11 mouse cellular contexts compared by ENCODE assay signal in genomic region chr10:58663868-58664267, GRCm38 (mm10). TPM values are rescaled to one million over a fixed set of nuclear protein-coding genes. Genes with fewer than 3 reads are reported as not detected.
A peak's percentile ranks its signal among the peaks of the same experiment; 100 is the strongest.
DNase-seq lines count a peak whose midpoint lies in the region; ATAC-seq and TF ChIP-seq lines count a peak whose summit lies in the region.
"Had no signal": no experiment of that assay in that cellular context is flagged by ENCODE, and none has a peak within 500 bp of the region (broad histone marks: within the 10 kb centered on the region; RNA-seq: fewer than 3 reads in every experiment).

No protein-coding gene starts in this region.

- no peaks in the 10 kb centered on the region for H3K4me1 ChIP-seq in kidney, adult 2 months (ENCODE audit: control insufficient read depth, insufficient read depth, low read length)
- no peaks in the 10 kb centered on the region for H3K4me1 ChIP-seq in kidney, embryonic 16.5 days (ENCODE audit: insufficient read depth, low read length)
- no peaks in the 10 kb centered on the region; the same call in 1 of the 2 replicates for H3K4me1 ChIP-seq in hindbrain, postnatal 0 days (ENCODE audit: insufficient read depth, low read length)
- H3K4me1 ChIP-seq: liver, embryonic 15.5 days had no signal

- no peak overlapping the region for H3K4me3 ChIP-seq in kidney, adult 2 months (ENCODE audit: insufficient read depth, low read depth, low read length)
- H3K4me3 ChIP-seq in kidney, embryonic 16.5 days (ENCODE audit: low read length), result no peak overlapping the region
- no peak overlapping the region for H3K4me3 ChIP-seq in hindbrain, postnatal 0 days (ENCODE audit: low read length)
- H3K4me3 ChIP-seq: liver, embryonic 15.5 days had no signal

- no peak overlapping the region for H3K27ac ChIP-seq in kidney, adult 2 months (ENCODE audit: insufficient read depth, low read depth, low read length)
- H3K27ac ChIP-seq in kidney, embryonic 16.5 days (ENCODE audit: low read length), result no peak overlapping the region
- peak overlapping the region; percentile 32; the same call in 1 of the 2 replicates for H3K27ac ChIP-seq in hindbrain, postnatal 0 days
- H3K27ac ChIP-seq: liver, embryonic 15.5 days had no signal

- H3K4me2 ChIP-seq in kidney, embryonic 16.5 days (replicated peaks; ENCODE audit: low read depth, low read length), result no peak overlapping the region
- H3K4me2 ChIP-seq in hindbrain, postnatal 0 days (ENCODE audit: low read depth, low read length), result no peak overlapping the region
- H3K4me2 ChIP-seq: liver, embryonic 15.5 days had no signal

- H3K36me3 ChIP-seq in kidney, adult 2 months (ENCODE audit: control insufficient read depth, insufficient read depth, low read length), result no peaks in the 10 kb centered on the region
- no peaks in the 10 kb centered on the region for H3K36me3 ChIP-seq in kidney, embryonic 16.5 days (ENCODE audit: insufficient read depth, low read length)
- no peaks in the 10 kb centered on the region for H3K36me3 ChIP-seq in hindbrain, postnatal 0 days (ENCODE audit: insufficient read depth, low read length)
- H3K36me3 ChIP-seq: liver, embryonic 15.5 days had no signal

- no peak for TF ChIP-seq CTCF in kidney, adult 2 months (conservative IDR thresholded peaks at IDR 0.05; ENCODE audit: insufficient read depth, insufficient read length, low read depth, low read length)
- TF ChIP-seq CTCF in hindbrain, postnatal 0 days (IDR thresholded peaks at IDR 0.05; ENCODE audit: low read depth), result no peak

- H3K9me3 ChIP-seq in kidney, embryonic 16.5 days (ENCODE audit: low read length), result no peaks in the 10 kb centered on the region
- H3K9me3 ChIP-seq in hindbrain, postnatal 0 days (ENCODE audit: low read length), result no peaks in the 10 kb centered on the region
- H3K9me3 ChIP-seq: liver, embryonic 15.5 days had no signal

- 69% methylated on average over 5 of the region's 5 CpGs for WGBS in kidney, adult 2 months
- WGBS in kidney, embryonic 16.5 days, result 82% methylated on average over 5 of the region's 5 CpGs
- 55% methylated on average over 5 of the region's 5 CpGs for whole genome bisulfite sequencing in hindbrain, postnatal 0 days

- no peaks in the 10 kb centered on the region for H3K27me3 ChIP-seq in kidney, adult 2 months (replicated peaks; ENCODE audit: control insufficient read depth, insufficient read depth, low read length)
- no peaks in the 10 kb centered on the region for H3K27me3 ChIP-seq in kidney, embryonic 16.5 days (ENCODE audit: insufficient read depth, low read length)
- H3K27me3 ChIP-seq in hindbrain, postnatal 0 days (ENCODE audit: insufficient read depth, low read length), result no peaks in the 10 kb centered on the region
- H3K27me3 ChIP-seq: liver, embryonic 15.5 days had no signal

- no peak for ATAC-seq in kidney, embryonic 16.5 days (ENCODE audit: low FRiP score, low TSS enrichment)
- peak; percentile 77 for ATAC-seq in hindbrain, postnatal 0 days

- DNase-seq in cerebellum, adult 9-11 months, result peak; percentile 10
- no peak for DNase-seq in cerebellum, adult 11-12 months
- DNase-seq in kidney, adult 2 months, result peak; percentile 44
- DNase-seq in fibroblast of lung, adult 2 months (ENCODE audit: low read depth), result peak; percentile 71
- DNase-seq in hindbrain, postnatal 0 days (ENCODE audit: low spot score), result peak; percentile 58
- no peak for DNase-seq in spleen, postnatal 10 days (ENCODE audit: low spot score in 2 of 2)
- DNase-seq in frontal cortex, postnatal 36 days (ENCODE audit: low spot score in 2 of 2), result no peak

- H3K9ac ChIP-seq in kidney, embryonic 16.5 days (replicated peaks; ENCODE audit: low read length), result no peak overlapping the region
- no peak overlapping the region for H3K9ac ChIP-seq in hindbrain, postnatal 0 days (replicated peaks; ENCODE audit: low read length)
- H3K9ac ChIP-seq: liver, embryonic 15.5 days had no signal

- TF ChIP-seq POLR2A in kidney, adult 2 months (IDR thresholded peaks at IDR 0.05; ENCODE audit: low read depth, low read length), result no peak

RNA-seq across cellular contexts. Expression of gene Edar, which starts 11.6 kb away (rescaled TPM):
- polyA plus RNA-seq in kidney, adult 2 months (2012; rRNA removed), result 0.33 and 0.64 TPM in 2 replicates
- polyA plus RNA-seq in kidney, embryonic 16.5 days (2015; fragmentation: Nextera tagmentation; extraction: Ambion mirVana), result 0.40 and 0.45 TPM in 2 replicates
- 0.11 and 0.16 TPM in 2 replicates for total RNA-seq in hindbrain, postnatal 0 days (2014; rRNA removed)
- polyA plus RNA-seq in hindbrain, postnatal 0 days (2015; fragmentation: Nextera tagmentation; extraction: Ambion mirVana), result 0.08 TPM in 2 replicates
- total RNA-seq: granulocyte monocyte progenitor cell, adult 5-6 weeks had no signal
- polyA plus RNA-seq: liver, embryonic 15.5 days had no signal

RNA-seq across cellular contexts. Expression of gene Gm17542, which starts 54.1 kb away (rescaled TPM):
- polyA plus RNA-seq in kidney, adult 2 months (2012; rRNA removed), result not detected in 2 replicates
- not detected in 2 replicates for polyA plus RNA-seq in kidney, embryonic 16.5 days (2015; fragmentation: Nextera tagmentation; extraction: Ambion mirVana)
- total RNA-seq in hindbrain, postnatal 0 days (2014; rRNA removed), result not detected in 2 replicates
- polyA plus RNA-seq in hindbrain, postnatal 0 days (2015; fragmentation: Nextera tagmentation; extraction: Ambion mirVana), result not detected in 2 replicates
- total RNA-seq: granulocyte monocyte progenitor cell, adult 5-6 weeks; layer of hippocampus, postnatal 10 days had no signal
- polyA plus RNA-seq: liver, embryonic 15.5 days had no signal

Comparison
In these comparisons a context has a peak if more than half of its experiments do, and no peak if none do; other contexts are left out.
1. DNase-seq: peak in cerebellum, adult 9-11 months (single experiment), kidney, adult 2 months (single experiment), fibroblast of lung, adult 2 months (single experiment) and hindbrain, postnatal 0 days (single experiment); none in cerebellum, adult 11-12 months (single experiment), spleen, postnatal 10 days (0 of 2) and frontal cortex, postnatal 36 days (0 of 2).